Mouse (Mus musculus) embryonic stem cell, embryonic (primary cell): ENCODE data around the gene Prrt4.

Experiments
- CTCF ChIA-PET, 4 experiments: fragments of 300-600 bp in 2 of 4; fragments of 350-600 bp in 2 of 4; sonication (Branson Sonifier 250); formaldehyde crosslinking; loops; one replicate each; lab custom pipeline; 2022; ENCODE audit warnings: inconsistent platforms in 2 of 4; lab: Charles Lee
- POLR2A ChIA-PET, 4 experiments: fragments of 300-600 bp in 2 of 4; fragments of 350-600 bp in 2 of 4; sonication (Branson Sonifier 250); formaldehyde crosslinking; loops; one replicate each; lab custom pipeline; 2022; ENCODE audit warnings: antibody characterized with exemption in 4 of 4, inconsistent platforms in 1 of 4; lab: Charles Lee

Gene Prrt4

GRCm38 (mm10) chr6:29145456-29146307 is 33.7 kb downstream of the Prrt4 start:
- ChIA-PET CTCF (interaction anchor here (0.6 to 1.8 kb wide), 14 partner anchors 8 to 210 kb away, joined by 3 to 5 read pairs (median 3); no protein-coding TSS in a partner anchor), POLR2A (interaction anchor here in 3 of 4 experiments (0.5 to 3.3 kb wide), 23 partner anchors 8 to 216 kb away, joined by 3 to 12 read pairs (median 4); partner anchors contain the start of gene Rbm28 (in 2 of the 3))

DNA sequence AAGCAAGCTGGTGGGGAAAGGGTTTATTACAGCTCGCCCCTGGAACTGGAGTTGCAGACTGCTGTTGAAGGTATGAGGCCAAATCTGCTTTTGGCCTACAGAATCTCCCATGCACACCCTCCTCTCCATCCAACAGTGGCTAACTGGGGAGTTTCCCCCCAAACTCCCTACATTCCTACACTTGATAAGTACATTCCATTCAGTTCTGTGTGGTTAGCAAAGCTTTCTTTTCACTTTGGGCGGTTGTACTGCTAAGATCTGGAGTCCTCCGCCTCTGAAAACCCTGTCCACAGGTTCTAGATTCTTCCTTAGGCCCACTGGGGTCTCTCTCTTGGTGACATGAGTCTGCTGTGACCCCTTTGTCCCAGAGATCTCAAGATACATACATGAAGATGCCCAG is 34.4 kb downstream of the Prrt4 start:
- ChIA-PET CTCF (interaction anchor here (0.6 to 1.8 kb wide), 11 partner anchors 8 to 209 kb away, joined by 3 to 5 read pairs (median 3); no protein-coding TSS in a partner anchor), POLR2A (interaction anchor here in 3 of 4 experiments (0.6 to 3.3 kb wide), 13 partner anchors 9 to 134 kb away, joined by 3 to 12 read pairs (median 3); no protein-coding TSS in a partner anchor)

GRCm38 (mm10) chr6:29143608-29144007 is 35.8 kb downstream of the Prrt4 start:
- CTCF ChIA-PET = interaction anchor here in 3 of 4 experiments (0.6 to 1.3 kb wide), 3 partner anchors 10 to 19 kb away, joined by 3 read pairs; no protein-coding TSS in a partner anchor
- POLR2A ChIA-PET = interaction anchor here in 2 of 4 experiments (0.6 to 0.7 kb wide), 2 partner anchors 123 to 659 kb away, joined by 3 read pairs; no protein-coding TSS in a partner anchor

DNA sequence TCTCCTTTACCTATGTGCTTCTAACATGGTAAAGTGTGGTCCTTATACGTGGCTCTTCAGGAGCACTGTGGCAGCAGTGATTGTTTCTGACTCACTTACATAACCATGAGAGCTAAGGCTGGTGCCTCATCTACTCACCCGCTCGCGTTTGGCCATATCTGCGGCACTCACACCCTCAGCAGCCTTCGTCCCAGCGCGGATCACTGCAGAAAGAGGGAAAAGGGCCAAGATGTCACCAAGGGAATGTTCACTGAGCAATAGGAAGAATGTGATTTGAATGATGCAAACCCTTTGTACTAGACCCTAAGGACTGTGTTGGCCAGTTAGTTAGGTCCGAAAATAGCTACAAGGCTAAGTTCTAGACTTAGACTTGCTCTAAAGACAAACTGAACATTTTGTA is 41.9 kb downstream of the Prrt4 start:
- POLR2A ChIA-PET = interaction anchor here in 2 of 4 experiments (0.7 to 2.8 kb wide), 8 partner anchors 8 to 28 kb away, joined by 3 to 15 read pairs (median 3); no protein-coding TSS in a partner anchor
- CTCF ChIA-PET = interaction anchor here in 1 of 4 experiments (0.9 to 1.3 kb wide), 2 partner anchors 8 to 9 kb away, joined by 3 read pairs; no protein-coding TSS in a partner anchor

DNA sequence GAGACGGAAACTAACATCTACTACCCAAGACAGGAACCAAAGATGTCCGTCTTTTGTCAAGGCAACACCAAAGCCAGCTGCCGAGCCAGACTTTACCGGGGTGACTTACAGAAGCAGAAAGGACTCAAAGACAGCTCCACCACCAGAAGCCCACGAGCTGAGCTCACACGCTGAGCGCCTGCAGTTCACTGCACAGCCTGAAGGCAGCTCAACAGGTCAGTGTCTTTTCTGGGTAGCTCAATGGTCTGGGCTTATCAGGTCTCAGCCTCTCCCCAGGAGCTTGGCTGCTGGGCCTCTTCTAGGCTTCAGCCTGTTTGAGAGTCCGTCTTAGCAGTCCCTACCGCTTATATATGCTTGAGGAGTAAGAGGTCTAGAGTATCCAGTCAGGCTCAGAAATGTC is 46.3 kb downstream of the Prrt4 start:
- ChIA-PET CTCF (interaction anchor here in 3 of 4 experiments (0.9 to 1.9 kb wide), 9 partner anchors 9 to 109 kb away, joined by 3 to 6 read pairs (median 3); no protein-coding TSS in a partner anchor), POLR2A (interaction anchor here in 3 of 4 experiments (0.6 to 4.8 kb wide), 17 partner anchors 9 to 653 kb away, joined by 3 to 22 read pairs (median 4); partner anchors contain the start of genes Rbm28 (in 2 of the 3), Impdh1 (in 1 of the 3) and Lrrc4 (in 1 of the 3))

- ChIA-PET POLR2A (interaction anchor here in 2 of 4 experiments (1.4 to 2.9 kb wide), 3 partner anchors 9 to 16 kb away, joined by 3 to 17 read pairs (median 3); no protein-coding TSS in a partner anchor), CTCF (no interaction called here)
Observed at GRCm38 (mm10) chr6:29126878-29127426, 52.4 kb downstream of the Prrt4 start.

GRCm38 (mm10) chr6:29119990-29120389 is 59.4 kb downstream of the Prrt4 start:
- POLR2A ChIA-PET = interaction anchor here in 3 of 4 experiments (0.6 to 4.6 kb wide), 11 partner anchors 8 to 1130 kb away, joined by 3 to 22 read pairs (median 4); partner anchors contain the start of gene Atp6v1f (in 1 of the 3)
- CTCF ChIA-PET = interaction anchor here in 3 of 4 experiments (0.5 to 1.3 kb wide), 3 partner anchors 13 to 186 kb away, joined by 3 to 4 read pairs (median 3); no protein-coding TSS in a partner anchor
